Mouse (Mus musculus): ENCODE data around the gene Sez6l.

DNA sequence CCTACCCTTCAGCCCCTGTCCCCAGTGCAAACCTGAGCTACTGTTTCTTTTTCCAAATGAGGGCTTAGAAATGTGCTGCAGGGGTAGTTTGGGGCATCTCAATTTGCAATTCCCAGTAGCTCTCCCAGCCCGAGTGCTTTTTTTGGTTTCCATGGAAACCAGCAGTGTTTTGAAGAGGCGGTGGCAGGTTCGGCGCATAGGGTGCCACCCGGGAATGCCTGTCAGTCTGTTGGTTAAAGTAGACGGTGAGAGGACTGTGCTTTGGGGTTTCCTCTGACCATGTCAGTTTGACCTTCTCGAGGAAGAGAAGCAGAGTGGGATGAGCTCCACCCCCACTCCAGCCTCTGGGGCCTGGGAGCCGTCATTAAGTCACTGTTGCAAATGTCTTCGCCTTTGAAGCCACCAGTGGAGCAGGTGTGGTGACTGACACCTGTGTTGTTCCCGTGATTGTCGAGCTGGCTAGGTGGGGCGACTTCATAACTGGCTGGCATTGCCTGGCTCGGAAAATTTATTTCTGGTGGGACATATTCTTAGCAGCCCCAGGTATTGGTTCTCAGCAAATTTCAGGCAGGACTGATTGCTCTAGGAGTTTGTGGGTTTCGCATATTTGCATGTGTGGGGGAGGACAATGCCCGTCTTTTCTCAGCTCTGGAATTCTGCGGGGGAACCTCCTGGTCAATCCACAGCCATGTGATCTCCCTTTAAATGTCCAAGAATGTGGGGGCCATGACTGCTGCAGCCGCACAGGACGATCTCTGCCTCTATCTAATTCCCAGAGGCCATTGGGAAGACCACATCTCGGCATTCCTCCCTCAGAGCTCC, 165.3 kb downstream of the Sez6l start:
- no peak for TF ChIP-seq EP300 (IDR thresholded peaks at IDR 0.05; ENCODE audit: insufficient read depth, low read depth, low read length)
- TF ChIP-seq POLR2A (IDR thresholded peaks at IDR 0.05; ENCODE audit: insufficient read depth, low read depth, low read length): no peak
- TF ChIP-seq CTCF (IDR thresholded peaks at IDR 0.05): no peak
